Mouse (Mus musculus) testis, postnatal 10 days (tissue): Measurements from ENCODE around the gene Ttll7.

Experiments used
- DNase-seq: peaks from one replicate; pipeline ENCODE4 v3.0.0; 2021; ENCODE audit warnings: low spot score

Gene Ttll7

GRCm38 (mm10) chr3:146913107-146913506 lies 60.9 kb downstream of the Ttll7 start:
- no peak for DNase-seq

GRCm38 (mm10) chr3:146914798-146915197 lies 62.6 kb downstream of the Ttll7 start:
- DNase-seq = peak; percentile 92

- DNase-seq = no peak
Measured at GRCm38 (mm10) chr3:146917891-146918290, 65.7 kb downstream of the Ttll7 start.

GRCm38 (mm10) chr3:146918323-146918722 lies 66.2 kb downstream of the Ttll7 start:
- peak; percentile 49 for DNase-seq

GRCm38 (mm10) chr3:146927311-146928015 lies 75.3 kb downstream of the Ttll7 start:
- DNase-seq = no peak

- DNase-seq = no peak
Measured at GRCm38 (mm10) chr3:146928141-146928540, 76.0 kb downstream of the Ttll7 start.

GRCm38 (mm10) chr3:146929011-146929410 lies 76.8 kb downstream of the Ttll7 start:
- no peak for DNase-seq

- no peak for DNase-seq
Measured at GRCm38 (mm10) chr3:146931190-146931589, 79.0 kb downstream of the Ttll7 start.

- no peak for DNase-seq
Measured at GRCm38 (mm10) chr3:146932506-146932905, 80.3 kb downstream of the Ttll7 start.

- DNase-seq = no peak
Measured at GRCm38 (mm10) chr3:146936888-146937287, 84.7 kb downstream of the Ttll7 start.

GRCm38 (mm10) chr3:146939391-146940250 lies 87.5 kb downstream of the Ttll7 start:
- peak; percentile 46 for DNase-seq

- DNase-seq = no peak
Measured at GRCm38 (mm10) chr3:146943101-146943500, 90.9 kb downstream of the Ttll7 start.

- DNase-seq = no peak
Measured at GRCm38 (mm10) chr3:146945342-146945741, 93.2 kb downstream of the Ttll7 start.

GRCm38 (mm10) chr3:146945887-146946286 lies 93.7 kb downstream of the Ttll7 start:
- DNase-seq = peak; percentile 69

- DNase-seq = no peak
Measured at GRCm38 (mm10) chr3:146946641-146947040, 94.5 kb downstream of the Ttll7 start.

GRCm38 (mm10) chr3:146956792-146957191 lies 104.6 kb downstream of the Ttll7 start:
- no peak for DNase-seq

GRCm38 (mm10) chr3:146962838-146963237 lies 110.7 kb downstream of the Ttll7 start:
- no peak for DNase-seq

GRCm38 (mm10) chr3:146964384-146964783 lies 112.2 kb downstream of the Ttll7 start:
- DNase-seq = no peak

GRCm38 (mm10) chr3:146967242-146967641 lies 115.1 kb downstream of the Ttll7 start:
- DNase-seq = no peak

GRCm38 (mm10) chr3:146967834-146968233 lies 115.7 kb downstream of the Ttll7 start:
- no peak for DNase-seq

GRCm38 (mm10) chr3:146978272-146978671 lies 126.1 kb downstream of the Ttll7 start:
- DNase-seq = no peak

- peak; percentile 55 for DNase-seq
Measured at GRCm38 (mm10) chr3:146993834-146994669, 141.9 kb downstream of the Ttll7 start.
